Mouse (Mus musculus): ENCODE measurements around the gene Cidec.

Gene Cidec

GRCm38 (mm10) chr6:113406683-113407082, 28.9 kb downstream of the Cidec start:
- no peak for DNase-seq (ENCODE audit: low spot score)

DNA sequence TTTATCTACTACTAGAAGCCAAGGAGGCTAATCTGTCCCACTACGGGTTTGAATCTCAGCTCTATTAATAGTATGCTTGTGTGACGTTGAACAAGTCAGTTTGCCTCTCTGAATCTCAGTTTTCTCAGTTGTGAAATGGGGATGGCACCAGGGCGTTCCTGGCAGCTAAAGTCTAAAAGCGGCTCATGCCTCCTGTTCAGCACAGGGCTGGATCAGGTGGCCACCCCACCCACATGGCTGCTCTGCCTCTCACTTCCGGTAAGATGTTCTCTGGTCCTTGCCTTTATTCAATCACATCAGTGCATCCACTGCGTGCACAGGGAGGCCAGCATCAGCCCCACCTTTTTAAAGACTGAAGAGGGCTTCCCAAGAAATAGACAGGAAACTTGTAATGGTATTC, 30.1 kb downstream of the Cidec start:
- no peak for DNase-seq (ENCODE audit: low spot score)

DNA sequence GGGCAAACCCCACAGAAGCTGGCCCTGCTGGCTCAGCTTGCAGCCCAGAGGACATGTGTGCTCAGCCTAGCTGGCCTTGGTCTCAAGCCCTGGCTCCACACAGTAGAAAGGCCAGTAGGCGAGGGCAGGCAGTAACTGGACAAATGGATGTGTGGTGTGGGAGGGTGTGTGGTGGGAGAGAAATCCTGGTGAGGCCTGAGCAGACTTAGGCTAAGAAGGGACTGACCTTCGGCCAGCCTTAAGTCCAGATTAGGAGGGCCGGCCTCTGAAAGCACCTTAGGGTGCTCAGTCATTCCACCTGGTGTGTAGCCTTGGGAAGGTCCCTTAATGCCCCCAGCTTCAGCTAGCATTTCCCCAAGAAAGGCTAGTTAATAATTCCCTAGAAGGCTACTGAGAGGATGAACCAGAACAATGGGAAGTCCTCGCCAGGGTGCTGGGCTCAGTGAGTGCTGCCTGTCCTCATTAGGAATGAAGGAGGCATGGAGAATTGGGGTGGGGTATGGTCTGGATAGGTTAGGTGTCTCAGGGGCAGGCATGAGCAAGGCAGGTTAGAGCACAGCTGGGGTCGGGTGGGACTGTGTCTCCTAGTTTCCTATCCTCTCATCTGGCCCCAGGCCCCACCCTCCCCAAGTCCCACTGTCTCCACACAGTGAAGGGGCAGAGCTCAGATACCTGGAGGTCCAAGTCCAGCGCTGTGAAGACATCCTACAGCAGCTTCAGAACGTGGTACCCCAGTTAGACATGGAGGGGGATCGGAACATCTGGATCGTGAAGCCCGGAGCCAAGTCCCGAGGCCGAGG, 30.7 kb downstream of the Cidec start:
- DNase-seq (ENCODE audit: low spot score) = no peak

GRCm38 (mm10) chr6:113402094-113402493, 33.5 kb downstream of the Cidec start:
- DNase-seq (ENCODE audit: low spot score) = no peak

GRCm38 (mm10) chr6:113396270-113397030, 39.1 kb downstream of the Cidec start:
- no peak for DNase-seq (ENCODE audit: low spot score)

DNA sequence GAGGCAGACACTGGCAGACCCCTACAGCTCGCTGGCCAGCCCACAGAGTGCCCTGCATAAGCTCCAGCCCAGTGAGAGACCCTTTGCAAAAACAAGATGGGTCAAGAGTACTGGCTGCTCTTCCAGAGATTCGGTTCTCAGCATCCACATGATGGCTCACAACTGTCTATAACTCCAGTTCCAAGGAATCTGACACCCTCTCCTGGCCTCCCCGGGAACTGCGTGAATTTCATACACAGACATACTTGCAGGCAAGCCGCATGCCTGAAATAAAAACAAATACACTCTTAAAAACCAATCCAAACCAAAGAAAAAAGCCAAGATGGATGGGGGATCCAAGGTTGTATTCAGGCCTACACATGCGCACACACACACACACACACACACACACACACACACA, 40.1 kb downstream of the Cidec start:
- DNase-seq (ENCODE audit: low spot score) = no peak

DNA sequence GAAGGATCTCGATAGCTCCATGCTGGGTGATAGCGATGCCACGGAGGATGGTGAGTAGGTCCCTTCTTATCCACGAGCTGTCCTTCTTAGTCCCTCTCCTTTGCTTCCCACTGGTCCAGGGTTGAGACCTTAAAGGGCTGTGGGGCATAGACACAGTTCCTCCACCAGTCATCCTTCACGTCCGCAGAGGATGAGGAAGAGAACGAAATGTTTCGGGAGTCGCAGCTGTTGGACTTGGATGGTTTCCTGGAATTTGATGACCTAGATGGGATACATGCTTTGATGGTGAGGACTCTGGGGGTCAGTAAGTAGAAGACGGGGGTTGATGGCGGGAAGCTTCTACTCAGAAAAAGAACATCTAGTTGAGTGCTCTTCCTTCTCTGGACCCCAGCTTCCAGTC, 40.7 kb downstream of the Cidec start:
- no peak for DNase-seq (ENCODE audit: low spot score)

- no peak for DNase-seq (ENCODE audit: low spot score)
Observed at GRCm38 (mm10) chr6:113393951-113394350, 41.6 kb downstream of the Cidec start.

- DNase-seq (ENCODE audit: low spot score) = peak; percentile 29
Observed at GRCm38 (mm10) chr6:113392387-113393071, 43.0 kb downstream of the Cidec start.

GRCm38 (mm10) chr6:113392015-113392386, 43.6 kb downstream of the Cidec start:
- DNase-seq (ENCODE audit: low spot score) = no peak

GRCm38 (mm10) chr6:113390715-113391114, 44.8 kb downstream of the Cidec start:
- DNase-seq (ENCODE audit: low spot score) = no peak

DNA sequence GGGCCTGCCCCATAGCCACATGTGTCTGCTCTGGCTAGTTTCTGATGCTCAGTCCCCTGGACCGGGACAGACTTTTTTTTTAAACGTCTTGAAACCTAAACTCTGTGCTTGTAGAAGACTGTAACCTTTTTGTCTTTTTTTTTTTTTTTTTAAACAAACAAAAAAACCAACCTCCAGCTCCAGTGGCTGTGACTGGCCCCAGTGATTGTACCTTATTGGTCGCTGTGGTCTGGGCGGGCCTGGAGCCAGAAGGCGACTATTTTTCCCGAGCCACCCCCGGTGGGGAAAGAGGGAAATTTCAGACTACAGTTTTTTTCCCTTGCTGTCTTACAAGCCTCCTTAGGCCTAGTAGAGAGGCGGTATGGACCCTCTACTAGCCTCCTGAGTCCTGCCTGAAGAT, 46.6 kb downstream of the Cidec start, which contains the start of gene Ttll3:
Gene Ttll3, plus strand, starts transcription at position 301 of the 400 bp plus-strand sequence.
- DNase-seq (ENCODE audit: low spot score) = no peak

DNA sequence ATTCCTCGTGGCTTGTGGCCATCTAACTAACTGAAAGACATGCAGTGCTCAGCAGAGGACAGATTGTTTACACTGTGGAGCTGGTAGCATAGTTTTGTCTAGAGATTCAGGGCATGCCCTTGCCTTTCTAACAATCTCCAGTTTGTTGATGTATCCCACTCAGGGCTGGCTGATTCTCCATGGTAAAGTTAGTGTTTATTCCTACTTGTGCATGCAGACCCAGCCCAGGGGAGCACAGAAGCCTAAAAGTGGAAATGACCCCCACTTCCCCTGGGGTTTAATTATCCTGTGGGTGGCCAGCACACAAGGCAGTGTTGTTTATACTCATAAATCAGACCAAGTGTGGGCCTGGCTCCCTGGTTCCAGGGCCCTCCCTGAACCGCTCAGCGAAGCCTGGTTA, 49.5 kb downstream of the Cidec start:
- no peak for DNase-seq (ENCODE audit: low spot score)

GRCm38 (mm10) chr6:113385160-113385714, 50.3 kb downstream of the Cidec start:
- no peak for DNase-seq (ENCODE audit: low spot score)

DNA sequence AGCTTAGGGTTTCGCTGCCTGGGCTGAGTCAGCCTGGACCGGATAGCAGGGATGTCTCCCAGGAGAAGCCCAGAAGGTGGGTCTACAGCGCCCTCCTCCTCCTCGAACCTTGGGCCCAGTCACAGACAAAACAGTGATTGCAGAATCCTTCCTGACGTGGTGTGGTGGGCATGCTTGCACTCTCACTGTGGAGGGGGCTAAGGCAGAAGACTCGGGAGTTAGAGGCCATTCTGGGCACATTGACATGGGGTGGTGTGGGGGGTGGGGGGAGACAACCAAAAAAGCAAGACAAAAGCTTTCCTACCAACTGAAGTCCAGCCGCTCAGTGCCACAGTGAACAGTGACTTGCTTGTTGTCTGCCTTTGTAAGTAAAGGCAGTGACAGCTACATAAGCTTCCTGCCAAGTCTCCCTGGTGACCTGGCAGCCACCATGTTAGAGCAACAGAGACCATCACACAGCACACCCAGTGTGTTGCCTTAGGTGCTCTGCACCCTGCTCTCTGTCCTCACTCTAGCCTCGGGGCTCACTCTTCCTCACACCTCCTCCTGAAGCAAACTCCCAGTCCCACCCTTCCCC, 51.1 kb downstream of the Cidec start:
- DNase-seq (ENCODE audit: low spot score) = no peak

GRCm38 (mm10) chr6:113380480-113380879, 55.1 kb downstream of the Cidec start:
- DNase-seq (ENCODE audit: low spot score) = no peak

- DNase-seq (ENCODE audit: low spot score) = no peak
Observed at GRCm38 (mm10) chr6:113379246-113379645, 56.3 kb downstream of the Cidec start.

DNA sequence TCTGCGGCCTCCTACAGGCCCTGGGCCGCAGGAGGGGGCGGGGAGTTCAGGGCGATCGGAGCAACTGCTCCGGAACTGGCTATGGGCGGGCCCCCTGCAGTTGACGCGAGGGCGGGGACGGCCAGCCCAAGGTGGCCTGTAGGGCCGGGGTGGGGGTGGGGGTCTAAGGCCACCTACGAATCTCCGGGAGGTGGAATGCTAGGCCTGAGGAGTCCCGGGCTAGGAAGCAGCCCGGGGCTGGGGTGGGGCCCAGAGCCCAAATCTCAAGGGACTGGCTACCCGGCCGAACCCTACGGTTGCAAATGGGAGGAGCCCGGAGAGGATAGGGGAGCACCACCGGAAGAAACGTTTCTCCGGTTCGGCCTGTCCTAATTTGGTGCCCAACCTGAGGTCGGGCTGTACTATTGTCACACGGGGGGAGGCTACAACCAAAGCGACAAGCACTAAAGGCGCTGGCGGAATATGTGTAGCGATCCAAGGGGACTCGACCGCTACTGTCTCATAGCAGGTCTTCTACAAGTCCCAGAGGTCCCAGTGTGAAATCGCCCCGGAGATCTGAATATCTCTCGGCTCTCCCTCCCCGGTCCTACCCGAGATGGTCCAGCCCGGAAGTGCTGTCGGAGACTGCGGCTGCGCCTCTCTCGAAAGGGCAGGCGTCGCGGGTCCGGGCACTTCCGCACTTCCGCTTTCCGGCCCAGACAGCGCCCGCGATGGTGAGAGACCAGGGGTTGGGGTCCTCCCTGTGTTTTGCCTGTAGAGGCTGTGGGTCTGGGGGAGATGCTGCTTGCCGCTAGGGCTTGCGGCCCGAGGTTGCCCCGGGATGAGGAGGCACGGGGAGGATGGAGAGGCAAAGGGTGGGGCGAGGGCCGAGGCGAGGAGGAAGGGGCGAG, 57.8 kb downstream of the Cidec start, which contains the start of the genes Tada3 and Arpc4:
Gene Tada3, minus strand, starts transcription at position 388 of the 890 bp plus-strand sequence.
Gene Arpc4, plus strand, starts transcription at position 620 of the 890 bp plus-strand sequence.
- peak; percentile 91 for DNase-seq (ENCODE audit: low spot score)

GRCm38 (mm10) chr6:113377172-113377495, 58.4 kb downstream of the Cidec start:
- DNase-seq (ENCODE audit: low spot score) = no peak
